Mouse (Mus musculus): ENCODE results near the gene Dok5.

Gene Dok5

GRCm38 (mm10) chr2:170791332-170792017 lies 59.9 kb downstream of the Dok5 start:
- in situ Hi-C loops (cut with MboI, MseI) = no loop called here

GRCm38 (mm10) chr2:170795242-170795641 lies 63.6 kb downstream of the Dok5 start:
- in situ Hi-C loops (cut with MboI, MseI) = no loop called here

- in situ Hi-C loops (cut with MboI, MseI) = loop anchor here (10.0 kb wide), 1 partner anchor 1052 kb away; no protein-coding TSS in a partner anchor
Measured at GRCm38 (mm10) chr2:170802984-170803383, 71.4 kb downstream of the Dok5 start.

- in situ Hi-C loops (cut with MboI, MseI) = loop anchor here (10.0 kb wide), 1 partner anchor 1047 kb away; no protein-coding TSS in a partner anchor
Measured at GRCm38 (mm10) chr2:170807555-170808258, 76.1 kb downstream of the Dok5 start.

- in situ Hi-C loops (cut with MboI, MseI) = loop anchor here (10.0 kb wide), 1 partner anchor 1046 kb away; no protein-coding TSS in a partner anchor
Measured at GRCm38 (mm10) chr2:170808259-170808789, 76.7 kb downstream of the Dok5 start.

- in situ Hi-C loops (cut with MboI, MseI) = no loop called here
Measured at GRCm38 (mm10) chr2:170811356-170811755, 79.7 kb downstream of the Dok5 start.

- in situ Hi-C loops (cut with MboI, MseI) = no loop called here
Measured at GRCm38 (mm10) chr2:170816302-170816701, 84.7 kb downstream of the Dok5 start.

GRCm38 (mm10) chr2:170817112-170817703 lies 85.6 kb downstream of the Dok5 start:
- in situ Hi-C loops (cut with MboI, MseI) = no loop called here

- in situ Hi-C loops (cut with MboI, MseI) = loop anchor here (5.0 kb wide), 1 partner anchor 930 kb away; no protein-coding TSS in a partner anchor
Measured at GRCm38 (mm10) chr2:170826821-170827441, 95.3 kb downstream of the Dok5 start.

- in situ Hi-C loops (cut with MboI, MseI) = loop anchor here (5.0 kb wide), 1 partner anchor 931 kb away; no protein-coding TSS in a partner anchor
Measured at GRCm38 (mm10) chr2:170828757-170829156, 97.2 kb downstream of the Dok5 start.

GRCm38 (mm10) chr2:170829191-170829611 lies 97.6 kb downstream of the Dok5 start:
- in situ Hi-C loops (cut with MboI, MseI) = loop anchor here (5.0 kb wide), 1 partner anchor 932 kb away; no protein-coding TSS in a partner anchor

- in situ Hi-C loops (cut with MboI, MseI) = loop anchor here (5.0 kb wide), 1 partner anchor 933 kb away; no protein-coding TSS in a partner anchor
Measured at GRCm38 (mm10) chr2:170829988-170830387, 98.4 kb downstream of the Dok5 start.

- in situ Hi-C loops (cut with MboI, MseI) = no loop called here
Measured at GRCm38 (mm10) chr2:170836862-170837261, 105.3 kb downstream of the Dok5 start.

GRCm38 (mm10) chr2:170837363-170837762 lies 105.8 kb downstream of the Dok5 start:
- in situ Hi-C loops (cut with MboI, MseI) = no loop called here

GRCm38 (mm10) chr2:170837824-170838557 lies 106.4 kb downstream of the Dok5 start:
- in situ Hi-C loops (cut with MboI, MseI) = no loop called here

GRCm38 (mm10) chr2:170841441-170841965 lies 109.9 kb downstream of the Dok5 start:
- in situ Hi-C loops (cut with MboI, MseI) = no loop called here

GRCm38 (mm10) chr2:170845511-170845910 lies 113.9 kb downstream of the Dok5 start:
- in situ Hi-C loops (cut with MboI, MseI) = no loop called here

- in situ Hi-C loops (cut with MboI, MseI) = no loop called here
Measured at GRCm38 (mm10) chr2:170850058-170850457, 118.5 kb downstream of the Dok5 start.

GRCm38 (mm10) chr2:170852337-170852736 lies 120.7 kb downstream of the Dok5 start:
- in situ Hi-C loops (cut with MboI, MseI) = no loop called here

GRCm38 (mm10) chr2:170855210-170855609 lies 123.6 kb downstream of the Dok5 start:
- in situ Hi-C loops (cut with MboI, MseI) = no loop called here
